Mouse (Mus musculus): ENCODE measurements around the gene Cpm. TPM values are rescaled to one million over a fixed set of nuclear protein-coding genes. Genes with fewer than 3 reads are reported as not detected.

Cpm gene
- polyA plus RNA-seq, 1 experiment from 2014 or later: 47.7 TPM

GRCm38 (mm10) chr10:117662316-117663055 is 33.2 kb downstream of the Cpm start:
- no peaks in the 10 kb centered on the region for H3K27me3 ChIP-seq (replicated peaks; ENCODE audit: control insufficient read depth, insufficient read depth, low read length)
- H3K9ac ChIP-seq (ENCODE audit: low read depth, low read length): no peak overlapping the region
- H3K9me3 ChIP-seq (ENCODE audit: control insufficient read depth, low read length): no peaks in the 10 kb centered on the region
- H3K4me2 ChIP-seq (ENCODE audit: low read depth, low read length): peak overlapping the region; percentile 37
- H3K4me1 ChIP-seq (ENCODE audit: control insufficient read depth, insufficient read depth, low read length): peaks cover 8% of the 10 kb centered on the region; the same call in 1 of the 2 replicates
- no peaks in the 10 kb centered on the region for H3K36me3 ChIP-seq (ENCODE audit: control insufficient read depth, insufficient read depth, low read length)
- 70% methylated on average over 15 of the region's 15 CpGs for WGBS
- no peak overlapping the region for H3K4me3 ChIP-seq (ENCODE audit: low read length)
- ATAC-seq: peak; percentile 85
- H3K27ac ChIP-seq (ENCODE audit: low read length): peak overlapping the region; percentile 36

- Histone ChIP-seq H3K9me3 (ENCODE audit: control insufficient read depth, low read length) (no peaks in the 10 kb centered on the region), H3K4me1 (ENCODE audit: control insufficient read depth, insufficient read depth, low read length) (peaks cover 8% of the 10 kb centered on the region; the same call in 1 of the 2 replicates), H3K4me3 (ENCODE audit: low read length) (no peak overlapping the region), H3K36me3 (ENCODE audit: control insufficient read depth, insufficient read depth, low read length) (no peaks in the 10 kb centered on the region), H3K27ac (ENCODE audit: low read length) (peak overlapping the region; percentile 36), H3K27me3 (replicated peaks; ENCODE audit: control insufficient read depth, insufficient read depth, low read length) (no peaks in the 10 kb centered on the region), H3K4me2 (ENCODE audit: low read depth, low read length) (peak overlapping the region; percentile 37), H3K9ac (ENCODE audit: low read depth, low read length) (no peak overlapping the region)
- 49% methylated on average over 14 of the region's 14 CpGs for WGBS
- ATAC-seq: peak; percentile 90
Measured at GRCm38 (mm10) chr10:117663056-117663864, 34.0 kb downstream of the Cpm start.

GRCm38 (mm10) chr10:117663865-117664200 is 34.5 kb downstream of the Cpm start:
- Histone ChIP-seq H3K9ac (ENCODE audit: low read depth, low read length) (peak overlapping the region; percentile 4; the same call in 1 of the 2 replicates), H3K27ac (ENCODE audit: low read length) (peak overlapping the region; percentile 39), H3K36me3 (ENCODE audit: control insufficient read depth, insufficient read depth, low read length) (no peaks in the 10 kb centered on the region), H3K27me3 (replicated peaks; ENCODE audit: control insufficient read depth, insufficient read depth, low read length) (no peaks in the 10 kb centered on the region), H3K4me2 (ENCODE audit: low read depth, low read length) (peak overlapping the region; percentile 37), H3K4me1 (ENCODE audit: control insufficient read depth, insufficient read depth, low read length) (peaks cover 8% of the 10 kb centered on the region; the same call in 1 of the 2 replicates), H3K9me3 (ENCODE audit: control insufficient read depth, low read length) (no peaks in the 10 kb centered on the region), H3K4me3 (ENCODE audit: low read length) (peak overlapping the region; percentile 14)
- 12% methylated on average over 9 of the region's 9 CpGs for WGBS
- ATAC-seq: peak; percentile 84

- Histone ChIP-seq H3K36me3 (ENCODE audit: control insufficient read depth, insufficient read depth, low read length) (no peaks in the 10 kb centered on the region), H3K4me1 (ENCODE audit: control insufficient read depth, insufficient read depth, low read length) (peaks cover 13% of the 10 kb centered on the region), H3K27me3 (replicated peaks; ENCODE audit: control insufficient read depth, insufficient read depth, low read length) (no peaks in the 10 kb centered on the region), H3K4me3 (ENCODE audit: low read length) (peak overlapping the region; percentile 14), H3K27ac (ENCODE audit: low read length) (peak overlapping the region; percentile 39), H3K9me3 (ENCODE audit: control insufficient read depth, low read length) (no peaks in the 10 kb centered on the region), H3K4me2 (ENCODE audit: low read depth, low read length) (peak overlapping the region; percentile 37), H3K9ac (ENCODE audit: low read depth, low read length) (peak overlapping the region; percentile 4; the same call in 1 of the 2 replicates)
- no peak; the same call in 1 of the 2 replicates for ATAC-seq
- 46% methylated on average over 14 of the region's 14 CpGs for WGBS
Measured at GRCm38 (mm10) chr10:117664208-117664925, 35.1 kb downstream of the Cpm start.

- H3K4me1 ChIP-seq (ENCODE audit: control insufficient read depth, insufficient read depth, low read length): peaks cover 17% of the 10 kb centered on the region
- no peak overlapping the region for H3K4me3 ChIP-seq (ENCODE audit: low read length)
- H3K27me3 ChIP-seq (replicated peaks; ENCODE audit: control insufficient read depth, insufficient read depth, low read length): no peaks in the 10 kb centered on the region
- H3K36me3 ChIP-seq (ENCODE audit: control insufficient read depth, insufficient read depth, low read length): no peaks in the 10 kb centered on the region
- no peaks in the 10 kb centered on the region for H3K9me3 ChIP-seq (ENCODE audit: control insufficient read depth, low read length)
- H3K9ac ChIP-seq (ENCODE audit: low read depth, low read length): no peak overlapping the region
- H3K27ac ChIP-seq (ENCODE audit: low read length): no peak overlapping the region
- no peak overlapping the region for H3K4me2 ChIP-seq (ENCODE audit: low read depth, low read length)
- ATAC-seq: no peak
Measured at GRCm38 (mm10) chr10:117664926-117665209, 35.6 kb downstream of the Cpm start.

GRCm38 (mm10) chr10:117665376-117666275 is 36.3 kb downstream of the Cpm start:
- no peaks in the 10 kb centered on the region for H3K36me3 ChIP-seq (ENCODE audit: control insufficient read depth, insufficient read depth, low read length)
- no peaks in the 10 kb centered on the region for H3K9me3 ChIP-seq (ENCODE audit: control insufficient read depth, low read length)
- no peak overlapping the region for H3K27ac ChIP-seq (ENCODE audit: low read length)
- no peak overlapping the region for H3K9ac ChIP-seq (ENCODE audit: low read depth, low read length)
- WGBS: 70% methylated on average over 9 of the region's 9 CpGs
- H3K27me3 ChIP-seq (replicated peaks; ENCODE audit: control insufficient read depth, insufficient read depth, low read length): no peaks in the 10 kb centered on the region
- no peak overlapping the region for H3K4me3 ChIP-seq (ENCODE audit: low read length)
- H3K4me2 ChIP-seq (ENCODE audit: low read depth, low read length): no peak overlapping the region
- peaks cover 20% of the 10 kb centered on the region for H3K4me1 ChIP-seq (ENCODE audit: control insufficient read depth, insufficient read depth, low read length)
- no peak for ATAC-seq

- H3K9ac ChIP-seq (ENCODE audit: low read depth, low read length): no peak overlapping the region
- WGBS: 90% methylated on average over 3 of the region's 3 CpGs
- ATAC-seq: no peak
- no peaks in the 10 kb centered on the region for H3K27me3 ChIP-seq (replicated peaks; ENCODE audit: control insufficient read depth, insufficient read depth, low read length)
- H3K4me2 ChIP-seq (ENCODE audit: low read depth, low read length): no peak overlapping the region
- H3K4me1 ChIP-seq (ENCODE audit: control insufficient read depth, insufficient read depth, low read length): peaks cover 20% of the 10 kb centered on the region
- no peak overlapping the region for H3K4me3 ChIP-seq (ENCODE audit: low read length)
- no peaks in the 10 kb centered on the region for H3K36me3 ChIP-seq (ENCODE audit: control insufficient read depth, insufficient read depth, low read length)
- H3K9me3 ChIP-seq (ENCODE audit: control insufficient read depth, low read length): no peaks in the 10 kb centered on the region
- H3K27ac ChIP-seq (ENCODE audit: low read length): no peak overlapping the region
Measured at GRCm38 (mm10) chr10:117666361-117666760, 37.1 kb downstream of the Cpm start.

GRCm38 (mm10) chr10:117666947-117667630 is 37.8 kb downstream of the Cpm start:
- 89% methylated on average over 9 of the region's 9 CpGs for WGBS
- ATAC-seq: no peak

More at GRCm38 (mm10) chr10:117666947-117667630, 37.8 kb downstream of the Cpm start:
- no peak overlapping the region for H3K9ac ChIP-seq (ENCODE audit: low read depth, low read length)
- no peak overlapping the region for H3K27ac ChIP-seq (ENCODE audit: low read length)
- no peaks in the 10 kb centered on the region for H3K9me3 ChIP-seq (ENCODE audit: control insufficient read depth, low read length)
- H3K4me3 ChIP-seq (ENCODE audit: low read length): no peak overlapping the region
- no peaks in the 10 kb centered on the region for H3K36me3 ChIP-seq (ENCODE audit: control insufficient read depth, insufficient read depth, low read length)
- H3K27me3 ChIP-seq (replicated peaks; ENCODE audit: control insufficient read depth, insufficient read depth, low read length): no peaks in the 10 kb centered on the region
- no peak overlapping the region for H3K4me2 ChIP-seq (ENCODE audit: low read depth, low read length)
- peaks cover 20% of the 10 kb centered on the region for H3K4me1 ChIP-seq (ENCODE audit: control insufficient read depth, insufficient read depth, low read length)
